Mouse (Mus musculus) lung, postnatal 0 days (tissue): Measurements from ENCODE around the gene Emp2. TPM values are rescaled to one million over a fixed set of nuclear protein-coding genes. Genes with fewer than 3 reads are reported as not detected.
"Not testable (repeated sequence)": the region's sequence is repeated elsewhere in the genome, so short reads cannot be mapped to it uniquely, and the experiment has no call there.

Experiments used
- ATAC-seq: fragments of 200-750 bp; cut with Nextera tagmentation; 2 replicates; pipeline ENCODE4 v1.8.0; 2017; ENCODE audit warnings: moderate library complexity
- DNase-seq: peaks from one replicate; pipeline ENCODE4 v3.0.0-alpha.2; 2016; ENCODE audit warnings: low spot score
- H3K27ac ChIP-seq: fragments of 300-500 bp; sonication (generic); 2 replicates; pipeline ENCODE4 v1.5.1; 2014; ENCODE audit warnings: antibody characterized with exemption, mild to moderate bottlenecking, low read length, mixed read lengths
- H3K27me3 ChIP-seq: fragments of 300-500 bp; sonication (generic); replicated peaks from 2 replicates; pipeline ENCODE4 v1.6.1; 2014; ENCODE audit warnings: low read length, mixed read lengths; ENCODE audit not compliant: insufficient read depth
- H3K36me3 ChIP-seq: fragments of 300-500 bp; sonication (generic); 2 replicates; pipeline ENCODE4 v1.6.1; 2014; ENCODE audit warnings: low read length, mixed read lengths; ENCODE audit not compliant: insufficient read depth
- H3K4me1 ChIP-seq: fragments of 300-500 bp; sonication (generic); 2 replicates; pipeline ENCODE4 v1.6.1; 2014; ENCODE audit warnings: antibody characterized with exemption, low read depth, low read length, mixed read lengths; ENCODE audit not compliant: insufficient read depth
- H3K4me2 ChIP-seq: fragments of 300-500 bp; sonication (generic); replicated peaks from 2 replicates; pipeline ENCODE4 v1.6.1; 2014; ENCODE audit warnings: low read depth, mild to moderate bottlenecking, low read length, moderate library complexity, mixed read lengths
- H3K4me3 ChIP-seq: fragments of 300-500 bp; sonication (generic); 2 replicates; pipeline ENCODE4 v1.5.1; 2014; ENCODE audit warnings: low read depth, low read length
- H3K9ac ChIP-seq: fragments of 300-500 bp; sonication (generic); replicated peaks from 2 replicates; pipeline ENCODE4 v1.6.1; 2014; ENCODE audit warnings: low read depth, mild to moderate bottlenecking
- H3K9me3 ChIP-seq: fragments of 300-500 bp; sonication (generic); 2 replicates; pipeline ENCODE4 v1.6.1; 2016; ENCODE audit warnings: low read length, mixed read lengths
- CTCF ChIP-seq: IDR thresholded peaks from 2 replicates; pipeline ENCODE4 v1.5.1; 2016; ENCODE audit warnings: antibody characterized with exemption, mild to moderate bottlenecking
- EP300 ChIP-seq: IDR thresholded peaks from 2 replicates; pipeline ENCODE4 v1.6.1; 2016; ENCODE audit warnings: antibody characterized with exemption, mild to moderate bottlenecking, control low read depth
- WGBS: fragments of 180-500 bp; shearing (Covaris S2); extraction: QIAGEN DNeasy Blood & Tissue Kit; methylation state at CpG from one replicate; pipeline ENCODE4 v1.1.7; 2014; 5-methylcytosine and 5-hydroxymethylcytosine counted together
- microRNA-seq: library from miRNA; unstranded; fragments of <30 nt; microRNA quantifications from one replicate; pipeline ENCODE4, GENCODE M21; 2016
- polyA plus RNA-seq: library from polyadenylated mRNA; unstranded; fragments of >200 nt; fragmentation: Nextera tagmentation; extraction: Ambion mirVana; gene quantifications from 2 replicates; pipeline ENCODE4 v1.2.1, GENCODE M21; 2015

Emp2 gene
- polyA plus RNA-seq, 1 experiment from 2014 or later = 584 TPM

- no peak overlapping the region for H3K27ac ChIP-seq
- ATAC-seq = peak; percentile 56
- H3K4me2 ChIP-seq = no peak overlapping the region
- DNase-seq = peak; percentile 93
- no peaks in the 10 kb centered on the region for H3K4me1 ChIP-seq
- no peak overlapping the region for H3K9ac ChIP-seq
- TF ChIP-seq EP300 = 0 out of 2 replicates have a peak, but pooled peaks have one; percentile 15
- TF ChIP-seq CTCF = peak; percentile 93
- H3K27me3 ChIP-seq = no peaks in the 10 kb centered on the region
- no peaks in the 10 kb centered on the region for H3K9me3 ChIP-seq
- WGBS = 44% methylated on average over 12 of the region's 12 CpGs
- H3K36me3 ChIP-seq = peaks cover 12% of the 10 kb centered on the region; the same call in 1 of the 2 replicates
- no peak overlapping the region for H3K4me3 ChIP-seq
These were observed 33.3 kb downstream of the Emp2 start for GRCm38 (mm10) chr16:10280286-10280951.

GRCm38 (mm10) chr16:10276778-10277177 lies 37.0 kb downstream of the Emp2 start:
- not testable (repeated sequence) for ATAC-seq, H3K36me3 ChIP-seq, H3K4me3 ChIP-seq, H3K4me1 ChIP-seq, H3K27me3 ChIP-seq, H3K27ac ChIP-seq, DNase-seq, H3K9me3 ChIP-seq, H3K9ac ChIP-seq, H3K4me2 ChIP-seq
- 73% methylated on average over 5 of the region's 5 CpGs for WGBS

GRCm38 (mm10) chr16:10274465-10274864 lies 39.3 kb downstream of the Emp2 start:
- WGBS = 68% methylated on average over 4 of the region's 4 CpGs
- Histone ChIP-seq H3K4me3 (no peak overlapping the region), H3K4me2 (no peak overlapping the region), H3K9ac (no peak overlapping the region), H3K27ac (no peak overlapping the region), H3K27me3 (no peaks in the 10 kb centered on the region), H3K9me3 (no peaks in the 10 kb centered on the region), H3K36me3 (no peaks in the 10 kb centered on the region), H3K4me1 (no peaks in the 10 kb centered on the region)
- DNase-seq (no peak), ATAC-seq (no peak)
- TF ChIP-seq EP300 (no peak), CTCF (peak; percentile 56)

GRCm38 (mm10) chr16:10272256-10272655 lies 41.5 kb downstream of the Emp2 start:
- Histone ChIP-seq H3K9ac (no peak overlapping the region), H3K4me2 (no peak overlapping the region), H3K4me3 (no peak overlapping the region), H3K4me1 (no peaks in the 10 kb centered on the region), H3K27me3 (no peaks in the 10 kb centered on the region), H3K36me3 (no peaks in the 10 kb centered on the region), H3K9me3 (no peaks in the 10 kb centered on the region), H3K27ac (no peak overlapping the region)
- TF ChIP-seq EP300 (no peak), CTCF (peak; percentile 82)
- 11% methylated on average over 3 of the region's 3 CpGs for WGBS
- peak; percentile 25; the same call in 1 of the 2 replicates for ATAC-seq
- peak; percentile 81 for DNase-seq

GRCm38 (mm10) chr16:10253993-10254392 lies 59.8 kb downstream of the Emp2 start:
- no peaks in the 10 kb centered on the region for H3K4me1 ChIP-seq
- DNase-seq = no peak
- H3K9me3 ChIP-seq = no peaks in the 10 kb centered on the region
- H3K36me3 ChIP-seq = no peaks in the 10 kb centered on the region
- TF ChIP-seq CTCF (no peak), EP300 (no peak)
- no peak overlapping the region for H3K27ac ChIP-seq
- no peak for ATAC-seq
- H3K4me3 ChIP-seq = no peak overlapping the region
- whole genome bisulfite sequencing = 27% methylated on average over 1 of the region's 1 CpGs
- H3K4me2 ChIP-seq = no peak overlapping the region
- H3K9ac ChIP-seq = no peak overlapping the region
- H3K27me3 ChIP-seq = no peaks in the 10 kb centered on the region

GRCm38 (mm10) chr16:10236601-10237000 lies 77.2 kb downstream of the Emp2 start:
- no peaks in the 10 kb centered on the region for H3K9me3 ChIP-seq
- no peak overlapping the region for H3K9ac ChIP-seq
- no peaks in the 10 kb centered on the region for H3K27me3 ChIP-seq
- H3K27ac ChIP-seq = no peak overlapping the region
- no peaks in the 10 kb centered on the region for H3K36me3 ChIP-seq
- no peaks in the 10 kb centered on the region for H3K4me1 ChIP-seq
- no peak for TF ChIP-seq EP300
- no peak for TF ChIP-seq CTCF
- no peak overlapping the region for H3K4me3 ChIP-seq
- ATAC-seq (no peak), DNase-seq (no peak)
- no peak overlapping the region for H3K4me2 ChIP-seq

Small RNA genes lying within 50 kb of the gene (microRNA-seq; reads per million reads assigned to microRNA genes)
- gene Gm22932 = not detected

Other genes with a start within 250 kb of the Emp2 start
- 0.31 TPM in 1 of 2 replicates, not detected in the other for gene Rpl39l, start 143.7 kb downstream of the Emp2 start, polyA plus RNA-seq
- 0.05 and 0.23 TPM in 2 replicates for gene Atf7ip2, start 121.3 kb downstream of the Emp2 start, polyA plus RNA-seq
- gene Tekt5, start 81.5 kb upstream of the Emp2 start, polyA plus RNA-seq = 9.9 and 11.7 TPM in 2 replicates
- gene Nubp1, start 98.0 kb upstream of the Emp2 start, polyA plus RNA-seq = 31.2 and 31.6 TPM in 2 replicates
- 1.6 and 1.7 TPM in 2 replicates for gene Tvp23a, start 133.4 kb upstream of the Emp2 start, polyA plus RNA-seq
- gene Ciita, start 166.1 kb upstream of the Emp2 start, polyA plus RNA-seq = 1.3 and 1.4 TPM in 2 replicates
- gene Dexi, start 229.1 kb upstream of the Emp2 start, polyA plus RNA-seq = 19.2 and 19.4 TPM in 2 replicates
- gene Clec16a, start 231.4 kb upstream of the Emp2 start, polyA plus RNA-seq = 32.0 and 34.6 TPM in 2 replicates